Mouse (Mus musculus) erythroid progenitor cell, adult 5-6 weeks (primary cell): Measurements from ENCODE around the gene Yae1d1. TPM values are rescaled to one million over a fixed set of nuclear protein-coding genes. Genes with fewer than 3 reads are reported as not detected.

Source experiments
- ATAC-seq: replicated peaks from 2 replicates; pipeline ENCODE4 v1.8.0; 2016; ENCODE audit warnings: moderate number of reproducible peaks, mild to moderate bottlenecking, moderate TSS enrichment, inconsistent platforms; ENCODE audit not compliant: poor library complexity, low FRiP score, severe bottlenecking
- total RNA-seq, 2 experiments: library from RNA; stranded (forward) in 1 of 2; stranded (reverse) in 1 of 2; fragments of 150-400 nt in 1 of 2; fragments of 186-747, 209-891 nt in 1 of 2; gene quantifications; 2 replicates each; pipeline versions ENCODE4 v1.2.3 to v1.2.4; 2015 to 2017; ENCODE audit warnings: low replicate concordance in 2 of 2

The Yae1d1 gene
- total RNA-seq, 2 experiments from 2014 or later: 1.3 TPM; not detected in 1

DNA sequence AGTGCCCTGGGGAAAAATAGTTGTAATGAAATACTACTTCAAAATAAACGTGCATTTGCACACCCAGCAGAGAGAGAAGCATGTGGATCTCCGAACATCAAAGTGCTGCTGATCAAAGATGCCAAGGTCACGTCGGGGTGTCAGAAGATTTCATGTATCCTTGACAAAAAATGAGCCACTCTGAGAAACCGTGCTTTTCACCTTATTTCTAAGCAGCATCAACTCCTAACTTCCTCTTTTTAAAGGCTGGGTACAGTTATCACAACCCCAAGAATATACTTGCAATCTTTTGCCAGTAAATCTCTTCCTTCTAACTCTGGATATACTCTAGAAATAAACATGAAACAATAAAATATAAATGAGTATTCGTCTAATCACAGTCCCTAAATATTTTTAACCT lies 50.8 kb downstream of the Yae1d1 start:
- ATAC-seq: no peak

Other genes with a start within 250 kb of the Yae1d1 start
- 63.8 and 65.4 TPM in 2 replicates for gene Cdk13, start 188.3 kb downstream of the Yae1d1 start, total RNA-seq (2015; ENCODE audit: low replicate concordance)
- gene Cdk13, start 188.3 kb downstream of the Yae1d1 start, total RNA-seq (2017; ENCODE audit: low replicate concordance): 67.6 and 102 TPM in 2 replicates
- gene Rala, start 49.1 kb downstream of the Yae1d1 start, total RNA-seq (2015; ENCODE audit: low replicate concordance): 7.2 and 13.8 TPM in 2 replicates
- gene Rala, start 49.1 kb downstream of the Yae1d1 start, total RNA-seq (2017; ENCODE audit: low replicate concordance): 1.7 and 5.7 TPM in 2 replicates